Mouse (Mus musculus): ENCODE data around the gene Ccdc152. TPM values are rescaled to one million over a fixed set of nuclear protein-coding genes. Genes with fewer than 3 reads are reported as not detected.

The Ccdc152 gene
- total RNA-seq, 4 experiments from 2014 or later, result 0.24 to 0.41 TPM; not detected in 2

Other genes starting within 250 kb of the Ccdc152 start
- gene Selenop, start 35.0 kb downstream of the Ccdc152 start, total RNA-seq (2022), result 100 to 1,000 TPM in 3 of 4 experiments, 10 to 100 TPM in 1; 93.9 to 142 (median 125) TPM

Measured in gastrocnemius, adult 8-10 months (tissue).